Mouse (Mus musculus): ENCODE data around the gene Soat2.
"Not testable (repeated sequence)": the region's sequence is repeated elsewhere in the genome, so short reads cannot be mapped to it uniquely, and the experiment has no call there.

Soat2 gene

GRCm38 (mm10) chr15:102146089-102146488, 4.2 kb upstream of the Soat2 start:
- no peak for DNase-seq (ENCODE audit: low read depth, low spot score)

DNA sequence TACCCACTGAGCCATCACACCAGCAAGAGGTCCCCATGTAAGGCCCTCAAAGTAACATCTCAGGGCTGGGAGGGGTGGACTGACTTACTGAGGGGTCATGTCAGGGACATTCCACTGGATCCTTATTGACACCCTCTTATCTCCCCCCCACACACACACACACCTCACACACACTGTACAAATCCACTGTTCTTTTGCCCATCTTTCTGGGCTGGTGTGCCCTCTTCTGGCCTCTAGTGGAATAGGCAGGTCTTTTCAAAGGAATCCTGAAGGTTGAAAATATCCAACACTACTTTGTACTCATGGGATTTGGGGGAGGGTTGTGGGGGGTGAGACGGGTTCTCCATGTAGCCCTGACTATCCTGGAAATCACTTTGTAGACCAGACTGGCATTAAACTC, 3.4 kb upstream of the Soat2 start:
- DNase-seq (ENCODE audit: low read depth, low spot score) = no peak

DNA sequence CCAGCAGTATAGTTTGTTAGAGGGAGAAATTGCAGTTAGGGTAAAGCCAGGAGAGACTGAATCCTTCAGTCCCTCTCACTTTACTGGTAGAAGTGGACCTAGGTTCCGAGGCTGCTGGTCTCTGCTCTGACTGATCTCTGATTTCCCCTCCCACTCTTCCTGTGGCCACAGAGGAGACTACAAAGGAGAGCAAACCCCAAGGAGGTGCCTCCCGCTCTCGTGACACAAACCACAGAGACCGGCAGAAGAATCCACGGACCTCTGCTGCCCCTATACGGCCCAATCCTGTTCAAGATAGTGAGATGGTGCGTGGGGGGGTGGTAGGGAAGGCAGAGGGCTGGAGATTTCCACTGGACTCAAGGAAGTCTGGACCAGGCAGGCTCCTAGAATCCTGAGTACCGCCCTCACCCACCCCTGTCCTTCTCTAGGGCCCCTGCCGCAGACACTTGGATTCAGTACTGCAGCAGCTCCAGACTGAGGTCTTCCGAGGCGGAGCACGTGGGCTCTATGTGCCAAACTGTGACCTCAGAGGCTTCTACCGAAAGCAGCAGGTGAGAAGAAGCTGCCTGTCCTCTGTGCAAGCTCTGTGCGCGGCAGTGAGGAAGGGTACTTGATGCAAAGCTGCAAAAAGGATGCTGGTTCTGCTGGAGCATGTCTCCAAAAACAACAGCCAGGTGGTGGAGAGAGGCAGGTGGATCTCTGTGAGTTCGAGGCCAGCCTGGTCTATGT, 2.5 kb upstream of the Soat2 start:
- DNase-seq (ENCODE audit: low read depth, low spot score) = no peak

DNA sequence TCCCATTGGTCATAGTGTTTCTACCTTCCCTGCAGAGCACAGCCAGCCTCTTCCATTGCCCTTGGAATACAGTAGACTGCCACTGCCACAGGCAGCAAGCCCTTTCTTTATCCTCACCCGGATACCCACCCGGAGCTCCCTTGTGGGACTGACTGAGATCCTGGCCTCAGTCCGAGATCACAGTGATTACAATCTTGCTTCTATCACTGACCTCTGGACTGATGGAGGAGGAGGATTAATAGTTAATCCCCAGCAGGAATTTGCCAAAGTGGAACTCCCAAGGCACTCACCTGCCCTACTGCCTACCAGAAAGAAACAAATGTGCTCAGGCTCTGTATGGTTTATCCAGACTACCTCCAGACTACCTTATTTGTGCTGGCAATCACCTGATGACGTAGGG, 765 bp upstream of the Soat2 start:
- DNase-seq (ENCODE audit: low read depth, low spot score) = no peak

GRCm38 (mm10) chr15:102152646-102153045, 2.3 kb downstream of the Soat2 start:
- no peak for DNase-seq (ENCODE audit: low read depth, low spot score)

GRCm38 (mm10) chr15:102155006-102155405, 4.7 kb downstream of the Soat2 start:
- not testable (repeated sequence) for DNase-seq (ENCODE audit: low read depth, low spot score)

GRCm38 (mm10) chr15:102156836-102157235, 6.5 kb downstream of the Soat2 start:
- DNase-seq (ENCODE audit: low read depth, low spot score) = no peak

DNA sequence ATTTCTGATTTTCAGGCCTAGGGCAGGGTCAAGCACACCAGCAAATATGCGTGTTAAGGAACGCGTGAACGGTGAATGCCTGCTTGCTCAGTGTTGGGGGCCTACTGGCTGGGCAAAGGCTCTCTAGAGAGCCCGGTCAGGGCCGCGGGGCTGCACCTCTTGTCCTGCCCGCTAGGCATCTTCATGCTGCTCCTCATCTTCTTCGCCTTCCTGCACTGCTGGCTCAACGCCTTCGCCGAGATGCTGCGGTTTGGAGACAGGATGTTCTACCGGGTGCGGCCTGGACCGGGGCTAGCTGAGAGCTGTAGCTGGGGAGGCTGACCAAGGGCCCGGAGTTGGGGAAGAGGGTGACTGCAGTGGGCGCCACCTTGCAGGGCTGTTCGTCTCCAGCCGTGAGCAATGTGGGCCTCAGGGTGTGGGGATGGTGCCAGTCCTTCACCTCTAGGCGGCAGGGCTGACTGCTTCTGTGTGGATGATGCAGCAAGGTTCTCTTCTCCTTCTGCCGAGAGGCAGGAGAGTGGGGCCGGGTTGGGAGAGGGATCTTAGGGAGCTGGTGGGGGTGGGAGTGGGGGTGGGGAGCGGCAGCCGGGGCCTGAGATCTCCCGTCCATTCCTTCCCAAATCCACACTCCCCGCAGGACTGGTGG, 10.2 kb downstream of the Soat2 start:
- no peak for DNase-seq (ENCODE audit: low read depth, low spot score)

GRCm38 (mm10) chr15:102163900-102164693, 13.8 kb downstream of the Soat2 start:
- DNase-seq (ENCODE audit: low read depth, low spot score) = no peak

DNA sequence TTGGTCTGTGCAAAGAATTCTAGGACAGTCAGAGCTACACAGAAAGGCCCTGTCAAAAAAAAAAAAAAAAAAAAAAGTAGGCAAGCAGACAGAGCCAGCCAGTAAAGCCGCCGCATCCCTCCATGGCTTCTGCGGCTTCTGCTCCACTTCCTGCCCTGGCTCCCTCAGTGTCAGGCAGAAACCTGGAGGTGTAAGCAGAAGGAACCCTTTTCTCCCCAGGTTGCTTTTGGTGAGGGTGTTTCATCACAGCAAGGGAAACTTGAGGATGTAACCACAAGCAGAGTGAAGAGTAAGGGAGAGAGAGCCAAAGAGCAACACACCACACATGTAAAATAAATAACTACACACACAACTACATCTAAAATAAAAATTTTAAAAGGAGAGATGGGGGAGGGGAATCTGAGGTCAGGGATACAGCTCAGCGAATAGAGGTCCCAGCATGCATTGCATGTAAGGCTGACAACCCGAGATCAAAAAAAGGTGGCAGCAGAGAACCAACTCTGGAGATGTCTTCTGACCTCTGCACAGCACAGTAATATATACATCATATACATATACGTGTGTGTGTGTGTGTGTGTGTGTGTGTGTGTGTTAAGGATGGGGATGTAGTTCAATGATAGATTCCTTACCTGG, 15.3 kb downstream of the Soat2 start:
- no peak for DNase-seq (ENCODE audit: low read depth, low spot score)

GRCm38 (mm10) chr15:102167620-102168021, 17.3 kb downstream of the Soat2 start:
- DNase-seq (ENCODE audit: low read depth, low spot score) = no peak

- no peak for DNase-seq (ENCODE audit: low read depth, low spot score)
These were observed 18.7 kb downstream of the Soat2 start for GRCm38 (mm10) chr15:102169064-102169463.

DNA sequence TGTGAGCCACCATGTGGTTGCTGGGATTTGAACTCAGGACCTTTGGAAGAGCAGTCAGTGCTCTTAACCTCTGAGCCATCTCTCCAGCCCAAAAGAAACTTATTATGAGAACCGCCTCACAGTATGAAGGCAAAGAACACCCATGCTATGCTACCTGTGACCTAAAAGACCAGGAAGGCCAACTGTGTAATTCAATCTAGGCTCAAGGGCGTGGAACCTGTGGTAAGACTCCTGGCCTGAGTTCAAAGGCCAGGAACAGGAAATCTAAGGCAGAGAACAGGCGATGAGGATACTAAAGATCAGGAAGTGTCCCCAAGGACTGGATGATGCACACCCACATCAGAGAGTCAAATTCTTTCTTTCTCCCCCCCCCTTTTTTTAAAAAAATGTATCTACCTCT, 23.3 kb downstream of the Soat2 start:
- no peak for DNase-seq (ENCODE audit: low read depth, low spot score)

- DNase-seq (ENCODE audit: low read depth, low spot score) = no peak
These were observed 25.5 kb downstream of the Soat2 start for GRCm38 (mm10) chr15:102175736-102176319.

- no peak for DNase-seq (ENCODE audit: low read depth, low spot score)
These were observed 26.4 kb downstream of the Soat2 start for GRCm38 (mm10) chr15:102176571-102177316.

- DNase-seq (ENCODE audit: low read depth, low spot score) = no peak
These were observed 27.1 kb downstream of the Soat2 start for GRCm38 (mm10) chr15:102177417-102177816.

DNA sequence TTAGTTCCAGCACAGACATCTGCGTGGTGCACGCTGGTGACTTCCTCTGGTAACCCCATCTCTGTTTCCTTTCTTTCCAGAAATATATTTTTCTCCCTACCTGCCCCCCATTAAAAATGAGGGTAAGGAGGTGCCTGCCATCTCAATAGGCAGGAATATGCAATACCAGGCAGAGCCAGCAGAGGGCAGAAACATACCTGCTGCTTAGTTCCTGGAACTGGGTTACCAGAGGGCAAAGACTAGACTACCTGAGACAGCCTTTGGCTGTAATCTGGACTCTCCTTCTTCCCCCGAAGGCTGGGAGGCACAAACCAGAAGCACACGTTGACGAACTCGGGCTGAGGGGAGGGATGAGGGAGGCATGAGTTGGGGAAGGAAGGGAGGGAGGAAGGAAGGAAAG, 28.0 kb downstream of the Soat2 start:
- DNase-seq (ENCODE audit: low read depth, low spot score) = no peak

- DNase-seq (ENCODE audit: low read depth, low spot score) = no peak
These were observed 28.8 kb downstream of the Soat2 start for GRCm38 (mm10) chr15:102179106-102179505.

DNA sequence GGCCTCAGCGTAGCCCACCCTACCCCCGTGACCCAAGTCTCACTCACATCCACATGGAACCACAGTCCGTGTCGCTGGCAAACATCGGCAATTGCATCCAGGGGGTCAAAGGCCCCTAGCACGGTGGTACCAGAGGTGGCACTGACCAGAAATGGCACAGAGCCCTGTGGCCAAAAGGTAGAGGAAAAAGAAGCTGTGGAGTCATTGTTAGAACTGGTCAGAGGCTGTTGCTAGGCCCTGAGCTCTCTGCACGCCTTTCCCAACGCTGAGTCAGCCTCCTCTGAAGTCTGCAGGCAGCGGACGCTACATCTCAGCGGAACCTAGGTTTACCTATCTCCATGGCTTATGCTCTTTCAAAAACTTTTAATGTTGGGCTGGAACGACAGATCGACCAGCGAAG, 29.6 kb downstream of the Soat2 start:
- no peak for DNase-seq (ENCODE audit: low read depth, low spot score)

DNA sequence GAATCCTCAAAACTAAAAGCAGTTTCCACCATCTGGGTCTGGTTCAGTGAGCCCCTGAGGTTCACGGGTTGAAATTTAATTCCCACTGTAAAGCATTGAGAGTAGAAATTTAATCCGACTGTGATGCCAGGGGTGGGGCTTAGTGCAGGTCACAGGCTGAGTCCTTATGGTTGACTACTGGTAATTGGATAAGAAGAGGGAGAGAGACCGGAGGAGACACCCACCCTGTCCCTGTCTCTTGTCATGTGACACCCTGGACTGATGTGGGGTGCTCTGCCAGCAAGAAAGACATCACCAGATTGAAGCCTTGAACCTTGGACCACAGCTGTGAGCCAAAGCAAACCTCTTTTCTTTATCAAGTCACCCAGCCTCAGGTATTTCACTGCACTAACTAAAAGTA, 32.8 kb downstream of the Soat2 start:
- DNase-seq (ENCODE audit: low read depth, low spot score) = no peak

- no peak for DNase-seq (ENCODE audit: low read depth, low spot score)
These were observed 35.9 kb downstream of the Soat2 start for GRCm38 (mm10) chr15:102186239-102186638.

Measured in WW6 (cell line).